Mouse (Mus musculus) kidney, embryonic 15.5 days (tissue): ENCODE measurements around the gene Tmco3. TPM values are rescaled to one million over a fixed set of nuclear protein-coding genes. Genes with fewer than 3 reads are reported as not detected.

Experiments used
- ATAC-seq: fragments of 200-750 bp; cut with Nextera tagmentation; replicated peaks from 2 replicates; pipeline ENCODE4 v1.8.0; 2017; ENCODE audit warnings: moderate TSS enrichment; ENCODE audit not compliant: low FRiP score
- H3K27ac ChIP-seq: fragments of 300-500 bp; sonication (generic); 2 replicates; pipeline ENCODE4 v1.5.1; 2015; ENCODE audit warnings: mild to moderate bottlenecking, inconsistent platforms
- H3K27me3 ChIP-seq: fragments of 300-500 bp; sonication (generic); 2 replicates; pipeline ENCODE4 v1.6.1; 2015; ENCODE audit warnings: inconsistent platforms
- H3K36me3 ChIP-seq: fragments of 300-500 bp; sonication (generic); 2 replicates; pipeline ENCODE4 v1.6.1; 2015; ENCODE audit warnings: inconsistent platforms
- H3K4me1 ChIP-seq: fragments of 300-500 bp; sonication (generic); 2 replicates; pipeline ENCODE4 v1.6.1; 2015; ENCODE audit warnings: inconsistent platforms
- H3K4me2 ChIP-seq: fragments of 300-500 bp; sonication (generic); 2 replicates; pipeline ENCODE4 v1.6.1; 2015; ENCODE audit warnings: moderate library complexity, mild to moderate bottlenecking, inconsistent platforms
- H3K4me3 ChIP-seq: fragments of 300-500 bp; sonication (generic); replicated peaks from 2 replicates; pipeline ENCODE4 v1.5.1; 2015; ENCODE audit warnings: mild to moderate bottlenecking, inconsistent platforms
- H3K9ac ChIP-seq: fragments of 300-500 bp; sonication (generic); 2 replicates; pipeline ENCODE4 v1.6.1; 2015; ENCODE audit warnings: mild to moderate bottlenecking, inconsistent platforms
- H3K9me3 ChIP-seq: fragments of 300-500 bp; sonication (generic); replicated peaks from 2 replicates; pipeline ENCODE4 v1.6.1; 2016; ENCODE audit warnings: inconsistent platforms
- WGBS: fragments of 180-500 bp; shearing (Covaris S2); methylation state at CpG from one replicate; pipeline ENCODE4 v1.1.7; 2015; ENCODE audit warnings: mixed read lengths; 5-methylcytosine and 5-hydroxymethylcytosine counted together
- polyA plus RNA-seq: library from polyadenylated mRNA; unstranded; fragments of >200 nt; fragmentation: Nextera tagmentation; extraction: Ambion mirVana; gene quantifications from 2 replicates; pipeline ENCODE4 v1.2.1, GENCODE M21; 2015

The Tmco3 gene
- polyA plus RNA-seq, 1 experiment from 2014 or later, result 45.1 TPM

GRCm38 (mm10) chr8:13276941-13277447 is 11.0 kb upstream of the Tmco3 start:
- Histone ChIP-seq H3K9ac (no peak overlapping the region), H3K9me3 (no peaks in the 10 kb centered on the region), H3K27ac (no peak overlapping the region), H3K4me3 (no peak overlapping the region), H3K27me3 (no peaks in the 10 kb centered on the region), H3K4me2 (no peak overlapping the region), H3K36me3 (peaks cover 26% of the 10 kb centered on the region), H3K4me1 (no peaks in the 10 kb centered on the region)
- 59% methylated on average over 5 of the region's 5 CpGs for WGBS
- ATAC-seq, result no peak

- no peak overlapping the region for H3K4me3 ChIP-seq
- H3K4me2 ChIP-seq, result no peak overlapping the region
- no peaks in the 10 kb centered on the region for H3K27me3 ChIP-seq
- H3K4me1 ChIP-seq, result peaks cover 13% of the 10 kb centered on the region
- H3K36me3 ChIP-seq, result peaks cover 5% of the 10 kb centered on the region
- no peak overlapping the region for H3K27ac ChIP-seq
- no peaks in the 10 kb centered on the region for H3K9me3 ChIP-seq
- H3K9ac ChIP-seq, result no peak overlapping the region
- ATAC-seq, result no peak
- WGBS, result 74% methylated on average over 1 of the region's 1 CpGs
Observed at GRCm38 (mm10) chr8:13283200-13283599, 4.8 kb upstream of the Tmco3 start.

- H3K4me3 ChIP-seq, result peak overlapping the region; percentile 73
- H3K9me3 ChIP-seq, result no peaks in the 10 kb centered on the region
- H3K4me1 ChIP-seq, result peaks cover 28% of the 10 kb centered on the region
- ATAC-seq, result peak; percentile 85
- H3K27me3 ChIP-seq, result no peaks in the 10 kb centered on the region
- peak overlapping the region; percentile 97 for H3K27ac ChIP-seq
- H3K9ac ChIP-seq, result peak overlapping the region; percentile 75
- peak overlapping the region; percentile 94 for H3K4me2 ChIP-seq
- peaks cover 12% of the 10 kb centered on the region; the same call in 1 of the 2 replicates for H3K36me3 ChIP-seq
- WGBS, result under 1% methylated on average over 34 of the region's 34 CpGs
Observed at GRCm38 (mm10) chr8:13287304-13287691, 692 bp upstream of the Tmco3 start.

- Histone ChIP-seq H3K4me1 (peaks cover 32% of the 10 kb centered on the region), H3K36me3 (peaks cover 19% of the 10 kb centered on the region), H3K9me3 (no peaks in the 10 kb centered on the region), H3K9ac (peak overlapping the region; percentile 75), H3K27ac (peak overlapping the region; percentile 97), H3K27me3 (no peaks in the 10 kb centered on the region), H3K4me3 (peak overlapping the region; percentile 73), H3K4me2 (peak overlapping the region; percentile 94)
- 2% methylated on average over 6 of the region's 6 CpGs for whole genome bisulfite sequencing
- no peak for ATAC-seq
Observed at GRCm38 (mm10) chr8:13288646-13289045, 656 bp downstream of the Tmco3 start.

- Histone ChIP-seq H3K4me1 (peaks cover 20% of the 10 kb centered on the region), H3K4me3 (no peak overlapping the region), H3K9me3 (no peaks in the 10 kb centered on the region), H3K27me3 (no peaks in the 10 kb centered on the region), H3K27ac (no peak overlapping the region), H3K4me2 (no peak overlapping the region), H3K9ac (no peak overlapping the region), H3K36me3 (peaks cover 56% of the 10 kb centered on the region)
- WGBS, result 27% methylated on average over 9 of the region's 9 CpGs
- ATAC-seq, result no peak
Observed at GRCm38 (mm10) chr8:13292364-13292763, 4.4 kb downstream of the Tmco3 start.

- Histone ChIP-seq H3K4me3 (no peak overlapping the region), H3K27me3 (no peaks in the 10 kb centered on the region), H3K4me2 (no peak overlapping the region), H3K9me3 (no peaks in the 10 kb centered on the region), H3K36me3 (peaks cover 67% of the 10 kb centered on the region), H3K4me1 (peaks cover 17% of the 10 kb centered on the region), H3K9ac (no peak overlapping the region), H3K27ac (no peak overlapping the region)
- ATAC-seq, result no peak
- WGBS, result 93% methylated on average over 9 of the region's 9 CpGs
Observed at GRCm38 (mm10) chr8:13293677-13294470, 5.9 kb downstream of the Tmco3 start.

- H3K36me3 ChIP-seq, result peaks cover 89% of the 10 kb centered on the region
- H3K9me3 ChIP-seq, result no peaks in the 10 kb centered on the region
- H3K4me3 ChIP-seq, result no peak overlapping the region
- H3K27ac ChIP-seq, result no peak overlapping the region
- WGBS, result 91% methylated on average over 8 of the region's 8 CpGs
- no peaks in the 10 kb centered on the region for H3K27me3 ChIP-seq
- H3K9ac ChIP-seq, result no peak overlapping the region
- ATAC-seq, result no peak
- H3K4me2 ChIP-seq, result no peak overlapping the region
- H3K4me1 ChIP-seq, result no peaks in the 10 kb centered on the region
Observed at GRCm38 (mm10) chr8:13299571-13299970, 11.6 kb downstream of the Tmco3 start.

GRCm38 (mm10) chr8:13301036-13301435 is 13.0 kb downstream of the Tmco3 start:
- H3K36me3 ChIP-seq, result peaks cover 89% of the 10 kb centered on the region
- WGBS, result 91% methylated on average over 7 of the region's 7 CpGs

GRCm38 (mm10) chr8:13305459-13305858 is 17.5 kb downstream of the Tmco3 start:
- Histone ChIP-seq H3K36me3 (peaks cover 75% of the 10 kb centered on the region), H3K4me1 (no peaks in the 10 kb centered on the region), H3K9ac (no peak overlapping the region), H3K27ac (no peak overlapping the region), H3K27me3 (no peaks in the 10 kb centered on the region), H3K9me3 (no peaks in the 10 kb centered on the region; the same call in 1 of the 2 replicates), H3K4me2 (no peak overlapping the region), H3K4me3 (no peak overlapping the region)
- 94% methylated on average over 6 of the region's 6 CpGs for WGBS
- ATAC-seq, result no peak

More at GRCm38 (mm10) chr8:13301036-13301435, 13.0 kb downstream of the Tmco3 start:
- H3K4me1 ChIP-seq, result no peaks in the 10 kb centered on the region
- H3K27ac ChIP-seq, result no peak overlapping the region
- no peak overlapping the region for H3K9ac ChIP-seq
- ATAC-seq, result no peak
- H3K4me2 ChIP-seq, result no peak overlapping the region
- no peak overlapping the region for H3K4me3 ChIP-seq
- no peaks in the 10 kb centered on the region for H3K27me3 ChIP-seq
- H3K9me3 ChIP-seq, result no peaks in the 10 kb centered on the region; the same call in 1 of the 2 replicates

- no peaks in the 10 kb centered on the region; the same call in 1 of the 2 replicates for H3K9me3 ChIP-seq
- no peaks in the 10 kb centered on the region for H3K4me1 ChIP-seq
- 91% methylated on average over 4 of the region's 4 CpGs for WGBS
- no peak overlapping the region for H3K4me3 ChIP-seq
- ATAC-seq, result no peak
- H3K9ac ChIP-seq, result no peak overlapping the region
- no peak overlapping the region for H3K4me2 ChIP-seq
- H3K27me3 ChIP-seq, result no peaks in the 10 kb centered on the region
- H3K27ac ChIP-seq, result no peak overlapping the region
- peaks cover 74% of the 10 kb centered on the region for H3K36me3 ChIP-seq
Observed at GRCm38 (mm10) chr8:13305884-13306283, 17.9 kb downstream of the Tmco3 start.

GRCm38 (mm10) chr8:13306309-13306909 is 18.4 kb downstream of the Tmco3 start:
- ATAC-seq, result no peak
- no peak overlapping the region for H3K27ac ChIP-seq
- no peaks in the 10 kb centered on the region for H3K4me1 ChIP-seq
- no peaks in the 10 kb centered on the region for H3K27me3 ChIP-seq
- H3K9ac ChIP-seq, result no peak overlapping the region
- no peak overlapping the region for H3K4me2 ChIP-seq
- no peaks in the 10 kb centered on the region; the same call in 1 of the 2 replicates for H3K9me3 ChIP-seq
- WGBS, result 87% methylated on average over 7 of the region's 7 CpGs
- H3K4me3 ChIP-seq, result no peak overlapping the region
- H3K36me3 ChIP-seq, result peaks cover 74% of the 10 kb centered on the region

- H3K4me1 ChIP-seq, result no peaks in the 10 kb centered on the region
- no peak overlapping the region for H3K4me3 ChIP-seq
- H3K9me3 ChIP-seq, result no peaks in the 10 kb centered on the region; the same call in 1 of the 2 replicates
- no peak overlapping the region for H3K4me2 ChIP-seq
- H3K36me3 ChIP-seq, result peaks cover 69% of the 10 kb centered on the region
- H3K9ac ChIP-seq, result no peak overlapping the region
- no peak overlapping the region for H3K27ac ChIP-seq
- ATAC-seq, result no peak
- no peaks in the 10 kb centered on the region for H3K27me3 ChIP-seq
- 88% methylated on average over 9 of the region's 9 CpGs for WGBS
Observed at GRCm38 (mm10) chr8:13306916-13307315, 18.9 kb downstream of the Tmco3 start.
